Mouse (Mus musculus) embryonic facial prominence, embryonic 11.5 days (tissue): Measurements from ENCODE around the gene Grin2b. TPM values are rescaled to one million over a fixed set of nuclear protein-coding genes. Genes with fewer than 3 reads are reported as not detected.

Experiments used
- ATAC-seq: fragments of 200-750 bp; cut with Nextera tagmentation; replicated peaks from 2 replicates; pipeline ENCODE4 v1.8.0; 2017; ENCODE audit warnings: low read depth; ENCODE audit not compliant: insufficient number of reproducible peaks, low FRiP score, low TSS enrichment
- DNase-seq: peaks from one replicate; pipeline ENCODE4 v3.0.0-alpha.2; 2015; ENCODE audit warnings: low spot score
- H3K27ac ChIP-seq: fragments of 300-500 bp; sonication (generic); replicated peaks from 2 replicates; pipeline ENCODE4 v1.5.1; 2014; ENCODE audit warnings: mild to moderate bottlenecking, low read depth, low read length, control low read depth
- H3K27me3 ChIP-seq: fragments of 300-500 bp; sonication (generic); 2 replicates; pipeline ENCODE4 v1.6.1; 2014; ENCODE audit warnings: mild to moderate bottlenecking, low read length, moderate library complexity, mixed read lengths; ENCODE audit not compliant: control insufficient read depth, insufficient read depth
- H3K36me3 ChIP-seq: fragments of 300-500 bp; sonication (generic); replicated peaks from 2 replicates; pipeline ENCODE4 v1.6.1; 2014; ENCODE audit warnings: low read depth, mild to moderate bottlenecking, low read length, moderate library complexity, mixed read lengths; ENCODE audit not compliant: control insufficient read depth, insufficient read depth
- H3K4me1 ChIP-seq: fragments of 300-500 bp; sonication (generic); 2 replicates; pipeline ENCODE4 v1.6.1; 2014; ENCODE audit warnings: low read length, mixed read lengths; ENCODE audit not compliant: control insufficient read depth, insufficient read depth
- H3K4me2 ChIP-seq: fragments of 300-500 bp; sonication (generic); 2 replicates; pipeline ENCODE4 v1.6.1; 2014; ENCODE audit warnings: low read depth, mild to moderate bottlenecking, control low read depth, low read length, moderate library complexity
- H3K4me3 ChIP-seq: fragments of 300-500 bp; sonication (generic); 2 replicates; pipeline ENCODE4 v1.5.1; 2014; ENCODE audit warnings: low read depth, low read length, control low read depth
- H3K9ac ChIP-seq: fragments of 300-500 bp; sonication (generic); replicated peaks from 2 replicates; pipeline ENCODE4 v1.6.1; 2014; ENCODE audit warnings: mild to moderate bottlenecking, control low read depth, low read length
- H3K9me3 ChIP-seq: fragments of 300-500 bp; sonication (generic); replicated peaks from 2 replicates; pipeline ENCODE4 v1.6.1; 2016; ENCODE audit warnings: mild to moderate bottlenecking, low read length, inconsistent platforms, mixed read lengths; ENCODE audit not compliant: control insufficient read depth
- WGBS: fragments of 180-500 bp; shearing (Covaris S2); extraction: QIAGEN DNeasy Blood & Tissue Kit; methylation state at CpG from one replicate; pipeline ENCODE4 v1.1.7; 2014; 5-methylcytosine and 5-hydroxymethylcytosine counted together
- polyA plus RNA-seq: library from polyadenylated mRNA; unstranded; fragments of >200 nt; fragmentation: Nextera tagmentation; extraction: Ambion mirVana; gene quantifications from 2 replicates; pipeline ENCODE4 v1.2.1, GENCODE M21; 2014

Gene Grin2b
- polyA plus RNA-seq, 1 experiment from 2014 or later: 0.45 TPM

- H3K4me1 ChIP-seq: no peaks in the 10 kb centered on the region
- no peak overlapping the region for H3K9ac ChIP-seq
- no peaks in the 10 kb centered on the region for H3K36me3 ChIP-seq
- ATAC-seq: no peak
- H3K27ac ChIP-seq: no peak overlapping the region
- H3K27me3 ChIP-seq: no peaks in the 10 kb centered on the region
- whole genome bisulfite sequencing: 90% methylated on average over 11 of the region's 11 CpGs
- DNase-seq: no peak
- H3K4me2 ChIP-seq: no peak overlapping the region
- no peak overlapping the region for H3K4me3 ChIP-seq
- no peaks in the 10 kb centered on the region for H3K9me3 ChIP-seq
Observed at GRCm38 (mm10) chr6:135993378-135993777, 179.9 kb downstream of the Grin2b start.

GRCm38 (mm10) chr6:135976106-135976505, 197.2 kb downstream of the Grin2b start:
- Histone ChIP-seq H3K4me3 (no peak overlapping the region), H3K36me3 (no peaks in the 10 kb centered on the region), H3K4me1 (no peaks in the 10 kb centered on the region), H3K4me2 (no peak overlapping the region), H3K27me3 (no peaks in the 10 kb centered on the region), H3K9ac (no peak overlapping the region), H3K27ac (no peak overlapping the region), H3K9me3 (no peaks in the 10 kb centered on the region)
- 61% methylated on average over 3 of the region's 3 CpGs for WGBS
- DNase-seq (no peak), ATAC-seq (no peak)

- ATAC-seq: no peak
- H3K27ac ChIP-seq: no peak overlapping the region
- peaks cover 3% of the 10 kb centered on the region; the same call in 1 of the 2 replicates for H3K4me1 ChIP-seq
- WGBS: 63% methylated on average over 9 of the region's 9 CpGs
- no peak overlapping the region for H3K9ac ChIP-seq
- no peak overlapping the region for H3K4me3 ChIP-seq
- H3K36me3 ChIP-seq: no peaks in the 10 kb centered on the region
- no peak overlapping the region for H3K4me2 ChIP-seq
- H3K9me3 ChIP-seq: no peaks in the 10 kb centered on the region
- no peak for DNase-seq
- no peaks in the 10 kb centered on the region for H3K27me3 ChIP-seq
Observed at GRCm38 (mm10) chr6:135972481-135972880, 200.8 kb downstream of the Grin2b start.

DNA sequence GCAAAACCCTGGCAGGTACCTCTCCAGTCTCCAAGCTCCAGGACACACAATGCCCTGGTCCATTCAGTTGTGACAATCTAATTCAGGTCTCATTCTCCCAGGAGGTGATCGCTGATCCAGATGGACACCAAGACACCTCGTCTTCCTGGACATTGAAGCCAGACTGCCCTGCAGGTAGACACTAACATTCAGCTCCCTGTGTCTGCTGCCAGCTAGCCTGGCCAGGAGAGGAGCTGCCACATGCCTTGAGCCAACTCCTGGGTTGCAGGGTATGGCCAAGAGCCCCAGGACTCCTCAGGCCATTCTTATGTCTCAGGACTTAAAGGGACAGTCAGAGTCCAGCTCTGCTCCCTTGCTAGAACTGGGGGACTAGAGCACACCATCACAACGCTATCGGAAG, 201.8 kb downstream of the Grin2b start:
- no peak for DNase-seq
- Histone ChIP-seq H3K4me3 (no peak overlapping the region), H3K4me2 (no peak overlapping the region), H3K9me3 (no peaks in the 10 kb centered on the region), H3K36me3 (no peaks in the 10 kb centered on the region), H3K27me3 (no peaks in the 10 kb centered on the region), H3K9ac (no peak overlapping the region), H3K4me1 (peaks cover 3% of the 10 kb centered on the region; the same call in 1 of the 2 replicates), H3K27ac (no peak overlapping the region)
- WGBS: 95% methylated on average over 4 of the region's 4 CpGs
- no peak for ATAC-seq

GRCm38 (mm10) chr6:135970716-135971318, 202.5 kb downstream of the Grin2b start:
- no peak overlapping the region for H3K9ac ChIP-seq
- peaks cover 3% of the 10 kb centered on the region; the same call in 1 of the 2 replicates for H3K4me1 ChIP-seq
- WGBS: 60% methylated on average over 3 of the region's 3 CpGs
- no peak overlapping the region for H3K4me2 ChIP-seq
- DNase-seq: no peak
- H3K9me3 ChIP-seq: no peaks in the 10 kb centered on the region
- H3K27ac ChIP-seq: no peak overlapping the region
- H3K27me3 ChIP-seq: no peaks in the 10 kb centered on the region
- no peaks in the 10 kb centered on the region for H3K36me3 ChIP-seq
- no peak overlapping the region for H3K4me3 ChIP-seq
- ATAC-seq: no peak

- Histone ChIP-seq H3K4me2 (no peak overlapping the region), H3K27ac (no peak overlapping the region), H3K9me3 (no peaks in the 10 kb centered on the region), H3K9ac (no peak overlapping the region), H3K27me3 (no peaks in the 10 kb centered on the region), H3K4me1 (no peaks in the 10 kb centered on the region), H3K4me3 (no peak overlapping the region), H3K36me3 (no peaks in the 10 kb centered on the region)
- no peak for DNase-seq
- 52% methylated on average over 9 of the region's 9 CpGs for WGBS
- ATAC-seq: no peak
Observed at GRCm38 (mm10) chr6:135961766-135962165, 211.5 kb downstream of the Grin2b start.

- Histone ChIP-seq H3K9me3 (no peaks in the 10 kb centered on the region), H3K36me3 (no peaks in the 10 kb centered on the region), H3K4me1 (no peaks in the 10 kb centered on the region), H3K4me2 (no peak overlapping the region), H3K4me3 (no peak overlapping the region), H3K27ac (no peak overlapping the region), H3K9ac (no peak overlapping the region), H3K27me3 (no peaks in the 10 kb centered on the region)
- WGBS: 85% methylated on average over 10 of the region's 10 CpGs
- ATAC-seq (no peak), DNase-seq (no peak)
Observed at GRCm38 (mm10) chr6:135959629-135960028, 213.7 kb downstream of the Grin2b start.

DNA sequence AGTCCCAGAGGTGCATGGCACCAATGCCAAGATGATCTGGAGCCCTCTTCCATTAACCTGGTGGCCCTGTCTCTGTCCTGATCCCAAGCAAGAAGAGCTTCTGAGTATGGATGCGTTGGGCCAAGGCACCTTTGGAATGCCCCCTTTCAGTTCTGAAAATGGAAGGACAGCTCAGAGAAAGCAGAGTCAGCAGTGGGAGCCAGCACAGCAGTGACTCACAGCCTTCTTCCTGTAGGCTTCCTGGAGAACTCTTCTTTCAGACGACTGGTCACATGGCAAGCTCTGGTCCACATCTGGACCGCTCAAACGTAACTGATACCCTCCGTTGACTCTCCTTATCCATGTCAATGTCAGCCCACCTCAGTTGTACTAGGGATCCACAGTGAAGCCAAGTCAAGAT, 221.6 kb downstream of the Grin2b start:
- WGBS: 80% methylated on average over 5 of the region's 5 CpGs
- Histone ChIP-seq H3K4me2 (no peak overlapping the region), H3K4me1 (no peaks in the 10 kb centered on the region), H3K36me3 (no peaks in the 10 kb centered on the region), H3K4me3 (no peak overlapping the region), H3K27me3 (no peaks in the 10 kb centered on the region), H3K9ac (no peak overlapping the region), H3K27ac (no peak overlapping the region), H3K9me3 (no peaks in the 10 kb centered on the region)
- ATAC-seq: no peak
- no peak for DNase-seq
